Mouse (Mus musculus): ENCODE data around the gene Myom3. TPM values are rescaled to one million over a fixed set of nuclear protein-coding genes. Genes with fewer than 3 reads are reported as not detected.

Myom3 gene
- total RNA-seq (2015; ENCODE audit: low replicate concordance) = not detected in 2 replicates
- not detected in 2 replicates for total RNA-seq (2017; ENCODE audit: low replicate concordance)

- ATAC-seq (replicated peaks; ENCODE audit: low FRiP score, poor library complexity, severe bottlenecking) = no peak
Measured at GRCm38 (mm10) chr4:135759356-135759976, at the start of gene Myom3. Gene Myom3 (plus strand): TSS chr4:135759715.

GRCm38 (mm10) chr4:135710392-135710791 lies 49.1 kb upstream of the Myom3 start:
- ATAC-seq (replicated peaks; ENCODE audit: low FRiP score, poor library complexity, severe bottlenecking) = no peak

GRCm38 (mm10) chr4:135714776-135715175 lies 44.7 kb upstream of the Myom3 start:
- no peak for ATAC-seq (replicated peaks; ENCODE audit: low FRiP score, poor library complexity, severe bottlenecking)

- peak; percentile 79 for ATAC-seq (replicated peaks; ENCODE audit: low FRiP score, poor library complexity, severe bottlenecking)
Measured at GRCm38 (mm10) chr4:135716438-135716837, 43.1 kb upstream of the Myom3 start.

GRCm38 (mm10) chr4:135722540-135723290 lies 36.8 kb upstream of the Myom3 start:
- no peak for ATAC-seq (replicated peaks; ENCODE audit: low FRiP score, poor library complexity, severe bottlenecking)

- ATAC-seq (replicated peaks; ENCODE audit: low FRiP score, poor library complexity, severe bottlenecking) = no peak
Measured at GRCm38 (mm10) chr4:135726416-135726815, 33.1 kb upstream of the Myom3 start.

- peak; percentile 82 for ATAC-seq (replicated peaks; ENCODE audit: low FRiP score, poor library complexity, severe bottlenecking)
Measured at GRCm38 (mm10) chr4:135727817-135728216, 31.7 kb upstream of the Myom3 start, which contains the start of gene Il22ra1. Gene Il22ra1 (plus strand): TSS chr4:135728172.

- ATAC-seq (replicated peaks; ENCODE audit: low FRiP score, poor library complexity, severe bottlenecking) = no peak
Measured at GRCm38 (mm10) chr4:135730204-135730603, 29.3 kb upstream of the Myom3 start.

- ATAC-seq (replicated peaks; ENCODE audit: low FRiP score, poor library complexity, severe bottlenecking) = no peak
Measured at GRCm38 (mm10) chr4:135730951-135731350, 28.6 kb upstream of the Myom3 start.

GRCm38 (mm10) chr4:135733901-135734300 lies 25.6 kb upstream of the Myom3 start:
- no peak for ATAC-seq (replicated peaks; ENCODE audit: low FRiP score, poor library complexity, severe bottlenecking)

GRCm38 (mm10) chr4:135736903-135737302 lies 22.6 kb upstream of the Myom3 start:
- ATAC-seq (replicated peaks; ENCODE audit: low FRiP score, poor library complexity, severe bottlenecking) = no peak

- ATAC-seq (replicated peaks; ENCODE audit: low FRiP score, poor library complexity, severe bottlenecking) = peak; percentile 7; the same call in 1 of the 2 replicates
Measured at GRCm38 (mm10) chr4:135738237-135738636, 21.3 kb upstream of the Myom3 start.

GRCm38 (mm10) chr4:135739148-135739547 lies 20.4 kb upstream of the Myom3 start:
- peak; percentile 58 for ATAC-seq (replicated peaks; ENCODE audit: low FRiP score, poor library complexity, severe bottlenecking)

- ATAC-seq (replicated peaks; ENCODE audit: low FRiP score, poor library complexity, severe bottlenecking) = peak; percentile 85
Measured at GRCm38 (mm10) chr4:135739672-135740071, 19.8 kb upstream of the Myom3 start.

GRCm38 (mm10) chr4:135743520-135743919 lies 16.0 kb upstream of the Myom3 start:
- ATAC-seq (replicated peaks; ENCODE audit: low FRiP score, poor library complexity, severe bottlenecking) = no peak

- ATAC-seq (replicated peaks; ENCODE audit: low FRiP score, poor library complexity, severe bottlenecking) = no peak
Measured at GRCm38 (mm10) chr4:135744726-135745448, 14.6 kb upstream of the Myom3 start.

- ATAC-seq (replicated peaks; ENCODE audit: low FRiP score, poor library complexity, severe bottlenecking) = no peak
Measured at GRCm38 (mm10) chr4:135745613-135746012, 13.9 kb upstream of the Myom3 start.

- ATAC-seq (replicated peaks; ENCODE audit: low FRiP score, poor library complexity, severe bottlenecking) = no peak
Measured at GRCm38 (mm10) chr4:135750896-135751295, 8.6 kb upstream of the Myom3 start.

- no peak for ATAC-seq (replicated peaks; ENCODE audit: low FRiP score, poor library complexity, severe bottlenecking)
Measured at GRCm38 (mm10) chr4:135752106-135752778, 7.3 kb upstream of the Myom3 start.

- no peak for ATAC-seq (replicated peaks; ENCODE audit: low FRiP score, poor library complexity, severe bottlenecking)
Measured at GRCm38 (mm10) chr4:135752779-135753164, 6.7 kb upstream of the Myom3 start.

Measured in erythroid progenitor cell, adult 5-6 weeks (primary cell).